Mouse (Mus musculus): Measurements from ENCODE around the gene BC048671.

The BC048671 gene

DNA sequence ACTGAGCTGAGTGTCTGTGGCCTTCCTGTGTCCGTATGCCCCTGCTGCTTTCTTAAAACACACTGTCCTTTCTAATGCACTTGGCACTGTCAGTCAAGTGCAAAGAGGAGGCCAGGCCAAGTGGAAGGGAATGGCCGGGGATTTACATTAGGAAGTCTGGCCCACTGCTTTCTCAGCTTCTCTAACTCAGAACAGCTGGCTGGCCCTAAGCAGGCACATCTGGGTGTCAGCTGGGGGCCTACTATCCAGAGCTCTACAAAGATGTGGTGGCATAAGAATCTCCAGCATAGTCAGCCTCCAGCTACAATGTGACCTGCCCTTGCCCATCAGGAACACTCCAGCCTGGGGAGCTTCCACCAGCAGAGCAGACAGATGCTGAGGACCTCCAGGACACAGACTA lies 49.0 kb downstream of the BC048671 start:
- DNase-seq (ENCODE audit: low read depth, low spot score), result peak; percentile 37
